Mouse (Mus musculus) heart, postnatal 0 days (tissue): ENCODE measurements around the gene Thap8. TPM values are rescaled to one million over a fixed set of nuclear protein-coding genes. Genes with fewer than 3 reads are reported as not detected.

Experiments
- ATAC-seq: fragments of 200-750 bp; cut with Nextera tagmentation; 2 replicates; pipeline ENCODE4 v1.8.0; 2017; ENCODE audit warnings: low read depth, moderate number of reproducible peaks, moderate library complexity; ENCODE audit not compliant: insufficient read depth
- DNase-seq: peaks from one replicate; pipeline ENCODE4 v3.0.0-alpha.2; 2016; ENCODE audit warnings: low spot score
- H3K27ac ChIP-seq: fragments of 300-500 bp; sonication (generic); 2 replicates; pipeline ENCODE4 v1.5.1; 2014; ENCODE audit warnings: low read depth, mild to moderate bottlenecking
- H3K27me3 ChIP-seq: fragments of 300-500 bp; sonication (generic); 2 replicates; pipeline ENCODE4 v1.6.1; 2014; ENCODE audit warnings: low read length, mixed read lengths; ENCODE audit not compliant: control insufficient read depth, insufficient read depth
- H3K36me3 ChIP-seq: fragments of 300-500 bp; sonication (generic); replicated peaks from 2 replicates; pipeline ENCODE4 v1.6.1; 2014; ENCODE audit warnings: low read length, mixed read lengths; ENCODE audit not compliant: control insufficient read depth, insufficient read depth
- H3K4me1 ChIP-seq: fragments of 300-500 bp; sonication (generic); 2 replicates; pipeline ENCODE4 v1.6.1; 2014; ENCODE audit warnings: antibody characterized with exemption; ENCODE audit not compliant: control insufficient read depth, insufficient read depth
- H3K4me2 ChIP-seq: fragments of 300-500 bp; sonication (generic); 2 replicates; pipeline ENCODE4 v1.6.1; 2014; ENCODE audit warnings: low read depth, mild to moderate bottlenecking, low read length, moderate library complexity
- H3K4me3 ChIP-seq: fragments of 300-500 bp; sonication (generic); 2 replicates; pipeline ENCODE4 v1.5.1; 2014; ENCODE audit warnings: low read depth, low read length
- H3K9ac ChIP-seq: fragments of 300-500 bp; sonication (generic); replicated peaks from 2 replicates; pipeline ENCODE4 v1.6.1; 2014; ENCODE audit warnings: low read depth, low read length, mixed read lengths
- H3K9me3 ChIP-seq: fragments of 300-500 bp; sonication (generic); replicated peaks from 2 replicates; pipeline ENCODE4 v1.6.1; 2016; ENCODE audit warnings: low read length; ENCODE audit not compliant: control insufficient read depth
- CTCF ChIP-seq: IDR thresholded peaks from 2 replicates; pipeline ENCODE4 v1.5.1; 2016; ENCODE audit warnings: antibody characterized with exemption, control low read depth, low read depth
- EP300 ChIP-seq: IDR thresholded peaks from 2 replicates; pipeline ENCODE4 v1.6.1; 2016; ENCODE audit warnings: antibody characterized with exemption, low read depth
- WGBS: fragments of 180-500 bp; shearing (Covaris S2); extraction: QIAGEN DNeasy Blood & Tissue Kit; methylation state at CpG from one replicate; pipeline ENCODE4 v1.1.7; 2014; 5-methylcytosine and 5-hydroxymethylcytosine counted together
- polyA plus RNA-seq: library from polyadenylated mRNA; unstranded; fragments of >200 nt; fragmentation: Nextera tagmentation; extraction: Ambion mirVana; gene quantifications from 2 replicates; pipeline ENCODE4 v1.2.1, GENCODE M21; 2015
- total RNA-seq: library from RNA; depleted of rRNA; stranded (reverse); fragments of >200 nt; gene quantifications from 2 replicates; pipeline ENCODE4 v1.2.3, GENCODE M21; 2014; ENCODE audit warnings: low replicate concordance

Gene Thap8
- total and polyA plus RNA-seq, 2 experiments from 2014 or later = 0.33 TPM; not detected in 1

DNA sequence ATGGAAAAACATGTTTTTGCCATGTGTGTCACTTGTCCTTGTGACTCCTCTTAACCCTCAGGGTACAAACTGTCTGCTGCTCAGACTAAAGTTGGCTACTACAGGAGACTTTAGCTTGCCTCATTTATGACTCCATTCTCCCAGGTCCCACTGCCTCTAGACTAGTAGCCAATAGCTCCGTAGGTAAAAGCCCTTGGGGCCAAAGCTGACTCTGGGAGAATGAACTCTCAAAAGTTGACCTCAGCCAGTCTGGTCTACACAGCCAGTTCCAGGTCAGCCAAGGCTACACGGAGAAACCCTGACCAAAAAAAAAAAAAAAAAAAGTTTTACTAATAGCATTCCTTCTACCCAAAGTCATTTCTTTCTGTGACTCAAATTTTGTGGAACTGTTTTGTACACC, 983 bp upstream of the Thap8 start:
- DNase-seq (no peak), ATAC-seq (no peak)
- peaks cover 5% of the 10 kb centered on the region for H3K4me1 ChIP-seq
- no peaks in the 10 kb centered on the region for H3K9me3 ChIP-seq
- H3K36me3 ChIP-seq = no peaks in the 10 kb centered on the region
- 52% methylated on average over 2 of the region's 2 CpGs for WGBS
- 0 out of 2 replicates have a peak overlapping the region, but pooled peaks have one; percentile 19 for H3K9ac ChIP-seq
- H3K27ac ChIP-seq = no peak overlapping the region
- no peak overlapping the region for H3K4me3 ChIP-seq
- no peaks in the 10 kb centered on the region for H3K27me3 ChIP-seq
- TF ChIP-seq CTCF (no peak), EP300 (no peak)
- peak overlapping the region; percentile 82; the same call in 1 of the 2 replicates for H3K4me2 ChIP-seq

- peak overlapping the region; percentile 77 for H3K4me3 ChIP-seq
- under 1% methylated on average over 6 of the region's 6 CpGs for WGBS
- ATAC-seq = no peak
These were observed 358 bp upstream of the Thap8 start for GRCm38 (mm10) chr7:30279536-30279935.

GRCm38 (mm10) chr7:30280670-30281138, 810 bp downstream of the Thap8 start:
- 0% methylated on average over 20 of the region's 20 CpGs for whole genome bisulfite sequencing
- H3K9ac ChIP-seq = 0 out of 2 replicates have a peak overlapping the region, but pooled peaks have one; percentile 23
- TF ChIP-seq CTCF (no peak), EP300 (peak; percentile 53; the same call in 1 of the 2 replicates)
- DNase-seq = peak; percentile 93
- H3K27ac ChIP-seq = peak overlapping the region; percentile 98
- H3K4me1 ChIP-seq = peaks cover 5% of the 10 kb centered on the region
- H3K27me3 ChIP-seq = no peaks in the 10 kb centered on the region
- H3K4me2 ChIP-seq = peak overlapping the region; percentile 82
- peak overlapping the region; percentile 77 for H3K4me3 ChIP-seq
- H3K36me3 ChIP-seq = no peaks in the 10 kb centered on the region
- peak; percentile 84 for ATAC-seq
- H3K9me3 ChIP-seq = no peaks in the 10 kb centered on the region

More at GRCm38 (mm10) chr7:30279536-30279935, 358 bp upstream of the Thap8 start:
- no peak for TF ChIP-seq EP300
- no peak for TF ChIP-seq CTCF
- Histone ChIP-seq H3K9ac (peak overlapping the region; percentile 51; the same call in 1 of the 2 replicates), H3K9me3 (no peaks in the 10 kb centered on the region), H3K27me3 (no peaks in the 10 kb centered on the region), H3K27ac (peak overlapping the region; percentile 98; the same call in 1 of the 2 replicates), H3K4me2 (peak overlapping the region; percentile 82), H3K4me1 (peaks cover 5% of the 10 kb centered on the region), H3K36me3 (no peaks in the 10 kb centered on the region)
- DNase-seq = peak; percentile 16

DNA sequence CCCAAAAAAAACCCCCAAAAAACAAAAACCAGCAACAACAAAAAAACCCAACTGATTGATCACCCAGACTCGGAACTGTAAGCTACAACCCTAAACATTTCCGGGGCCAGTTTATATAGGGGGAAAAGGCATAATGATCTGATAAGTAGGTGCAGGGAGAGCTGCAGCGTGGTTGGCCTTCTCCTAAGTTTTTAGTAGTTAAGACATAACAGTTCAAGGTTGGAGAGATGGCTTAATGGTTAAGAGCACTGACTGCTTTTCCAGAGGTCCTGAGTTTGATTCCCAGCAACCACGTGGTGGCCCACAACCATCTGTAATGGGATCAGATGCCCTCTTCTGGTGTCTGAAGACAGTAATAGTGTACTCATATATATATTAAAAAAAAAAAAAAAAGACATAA, 1.6 kb downstream of the Thap8 start:
- H3K9me3 ChIP-seq = no peaks in the 10 kb centered on the region
- H3K36me3 ChIP-seq = no peaks in the 10 kb centered on the region
- no peak overlapping the region for H3K9ac ChIP-seq
- H3K4me1 ChIP-seq = peaks cover 5% of the 10 kb centered on the region
- H3K4me2 ChIP-seq = 0 out of 2 replicates have a peak overlapping the region, but pooled peaks have one; percentile 82
- 76% methylated on average over 4 of the region's 4 CpGs for WGBS
- ATAC-seq = no peak
- no peak for TF ChIP-seq CTCF
- no peak for TF ChIP-seq EP300
- no peak overlapping the region for H3K4me3 ChIP-seq
- no peaks in the 10 kb centered on the region for H3K27me3 ChIP-seq
- no peak for DNase-seq
- no peak overlapping the region for H3K27ac ChIP-seq

- Histone ChIP-seq H3K9me3 (no peaks in the 10 kb centered on the region), H3K36me3 (no peaks in the 10 kb centered on the region), H3K4me2 (no peak overlapping the region), H3K9ac (0 out of 2 replicates have a peak overlapping the region, but pooled peaks have one; percentile 1), H3K4me3 (no peak overlapping the region), H3K4me1 (peaks cover 5% of the 10 kb centered on the region), H3K27ac (no peak overlapping the region; the same call in 1 of the 2 replicates), H3K27me3 (no peaks in the 10 kb centered on the region)
- ATAC-seq (no peak), DNase-seq (peak; percentile 11)
- TF ChIP-seq CTCF = no peak
- TF ChIP-seq EP300 = no peak
- 45% methylated on average over 7 of the region's 7 CpGs for WGBS
These were observed 2.8 kb downstream of the Thap8 start for GRCm38 (mm10) chr7:30282740-30283139.
